Mouse (Mus musculus) olfactory bulb, adult 2 months (tissue): Measurements from ENCODE around the gene Eapp.

ENCODE experiments used
- CTCF ChIP-seq: fragments of 200-500 bp; IDR thresholded peaks from 2 replicates; pipeline ENCODE4 v1.5.1; 2012; ENCODE audit warnings: low read depth, mild to moderate bottlenecking, low read length, moderate library complexity; ENCODE audit not compliant: insufficient read depth
- POLR2A ChIP-seq: fragments of 200-500 bp; IDR thresholded peaks from 2 replicates; pipeline ENCODE4 v1.6.1; 2012; ENCODE audit warnings: mild to moderate bottlenecking, low read depth, low read length, moderate library complexity; ENCODE audit not compliant: insufficient read depth

DNA sequence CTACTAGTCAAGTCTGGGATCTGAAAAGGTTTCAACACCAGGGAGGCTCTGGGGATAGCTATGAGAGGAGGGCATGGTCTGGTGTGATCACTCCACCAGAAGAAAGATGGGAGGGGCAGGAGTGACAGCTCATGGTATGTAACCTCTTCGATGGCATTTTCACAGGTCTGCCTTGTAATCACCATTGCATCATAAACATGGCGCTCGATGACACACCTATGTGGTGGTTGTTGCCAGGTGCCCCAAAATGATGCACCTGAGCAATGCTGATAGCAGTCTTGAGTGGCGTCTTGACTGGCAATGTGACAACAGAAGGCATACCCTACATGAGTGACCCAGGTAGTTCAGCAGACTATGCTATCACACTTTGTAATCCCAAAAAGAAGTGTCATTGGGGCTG, 54.3 kb downstream of the Eapp start:
- TF ChIP-seq CTCF (no peak), POLR2A (no peak)
